Mouse (Mus musculus): Measurements from ENCODE around the gene Celsr1.
A peak's percentile ranks its signal among the peaks of the same experiment; 100 is the strongest.

Celsr1 gene

DNA sequence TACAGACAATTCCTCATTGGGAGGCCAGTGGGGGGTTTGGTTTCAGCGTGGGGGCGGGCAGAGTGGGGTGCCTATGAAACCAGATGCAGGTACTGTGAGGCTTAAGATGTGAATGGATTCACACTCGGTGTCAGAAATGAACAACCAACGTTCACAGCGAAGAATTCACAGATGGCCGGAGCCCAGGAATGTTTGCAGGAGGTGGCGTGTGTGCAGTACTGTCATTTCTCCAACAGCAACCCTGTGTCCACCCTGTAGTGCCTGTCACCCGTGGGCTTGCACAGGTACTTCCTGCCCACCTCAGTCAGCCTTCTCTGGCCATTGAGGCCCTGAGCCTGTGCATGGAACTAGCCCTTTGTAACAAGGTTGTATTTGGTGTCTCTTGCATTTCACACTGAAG, 85.6 kb downstream of the Celsr1 start:
- no peaks in the 10 kb centered on the region for H3K36me3 ChIP-seq (ENCODE audit: control insufficient read depth, insufficient read depth, low read length, poor library complexity, severe bottlenecking)
- DNase-seq (ENCODE audit: low read depth, low spot score), result no peak
- no peaks in the 10 kb centered on the region for H3K27me3 ChIP-seq (ENCODE audit: control insufficient read depth, insufficient read depth, low read length, poor library complexity, severe bottlenecking)

DNA sequence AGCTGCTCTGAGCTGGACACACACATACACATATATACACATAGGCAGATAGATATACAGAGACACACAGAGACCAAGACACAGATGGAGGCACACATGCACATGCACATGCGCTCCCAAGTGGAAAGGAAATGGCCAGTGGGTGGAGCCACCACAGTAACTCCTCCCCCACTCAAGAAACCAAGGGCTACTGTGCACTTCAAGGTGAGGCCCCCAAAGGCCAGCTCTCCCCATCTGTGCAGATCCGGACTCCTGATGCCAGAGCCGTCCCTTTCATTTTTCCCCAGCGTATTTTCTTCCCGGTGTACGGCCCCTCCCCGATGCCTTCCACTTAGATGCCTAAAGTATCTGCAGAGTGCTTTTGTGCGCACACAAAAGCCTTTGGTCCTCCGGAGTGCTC, 86.0 kb downstream of the Celsr1 start:
- Histone ChIP-seq H3K36me3 (ENCODE audit: control insufficient read depth, insufficient read depth, low read length, poor library complexity, severe bottlenecking) (no peaks in the 10 kb centered on the region), H3K27me3 (ENCODE audit: control insufficient read depth, insufficient read depth, low read length, poor library complexity, severe bottlenecking) (no peaks in the 10 kb centered on the region)
- DNase-seq (ENCODE audit: low read depth, low spot score), result no peak

DNA sequence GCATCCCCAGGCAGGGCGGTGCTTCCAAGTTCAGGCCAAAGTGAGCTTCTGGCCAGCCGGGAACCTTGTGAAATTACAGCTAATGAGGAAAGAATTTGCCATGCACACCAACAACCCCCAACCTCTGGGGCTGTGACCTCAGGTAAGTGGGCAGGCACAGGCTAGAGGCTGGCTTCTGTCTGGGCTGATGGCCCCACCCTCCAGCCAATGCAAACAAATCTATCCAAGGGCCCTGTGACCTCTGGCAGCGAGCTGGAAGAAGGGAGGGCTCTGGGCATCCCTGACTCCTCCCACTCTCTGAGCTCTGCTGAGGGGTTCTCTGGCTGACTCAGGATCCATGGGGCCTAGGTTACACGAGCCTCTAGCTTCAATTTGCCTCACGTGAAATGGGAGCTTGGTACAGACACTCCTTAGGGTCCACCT, 97.9 kb downstream of the Celsr1 start:
- no peak for DNase-seq (ENCODE audit: low read depth, low spot score)
- H3K27me3 ChIP-seq (ENCODE audit: control insufficient read depth, insufficient read depth, low read length, poor library complexity, severe bottlenecking), result no peaks in the 10 kb centered on the region
- no peaks in the 10 kb centered on the region for H3K36me3 ChIP-seq (ENCODE audit: control insufficient read depth, insufficient read depth, low read length, poor library complexity, severe bottlenecking)

DNA sequence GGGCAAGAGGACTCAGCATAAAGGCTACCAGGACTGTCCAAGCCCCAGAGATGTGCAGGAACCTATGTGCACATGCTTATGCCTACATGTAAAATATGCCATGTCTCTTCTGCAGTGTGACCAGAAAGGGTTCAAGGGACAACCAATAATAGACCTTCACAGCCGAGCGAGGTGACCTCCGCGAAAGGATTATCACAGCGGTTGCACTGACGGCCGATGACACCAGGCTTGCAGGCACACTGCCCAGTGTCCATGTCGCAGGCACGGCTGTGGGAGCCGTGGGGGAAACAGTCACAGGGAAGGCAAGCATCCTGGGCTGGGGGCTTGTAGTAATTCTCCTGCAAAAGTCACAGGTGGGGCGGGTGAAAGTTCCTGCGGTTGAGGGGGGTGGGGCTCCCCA, 105.4 kb downstream of the Celsr1 start:
- no peaks in the 10 kb centered on the region for H3K36me3 ChIP-seq (ENCODE audit: control insufficient read depth, insufficient read depth, low read length, poor library complexity, severe bottlenecking)
- no peak for DNase-seq (ENCODE audit: low read depth, low spot score)
- no peaks in the 10 kb centered on the region for H3K27me3 ChIP-seq (ENCODE audit: control insufficient read depth, insufficient read depth, low read length, poor library complexity, severe bottlenecking)

DNA sequence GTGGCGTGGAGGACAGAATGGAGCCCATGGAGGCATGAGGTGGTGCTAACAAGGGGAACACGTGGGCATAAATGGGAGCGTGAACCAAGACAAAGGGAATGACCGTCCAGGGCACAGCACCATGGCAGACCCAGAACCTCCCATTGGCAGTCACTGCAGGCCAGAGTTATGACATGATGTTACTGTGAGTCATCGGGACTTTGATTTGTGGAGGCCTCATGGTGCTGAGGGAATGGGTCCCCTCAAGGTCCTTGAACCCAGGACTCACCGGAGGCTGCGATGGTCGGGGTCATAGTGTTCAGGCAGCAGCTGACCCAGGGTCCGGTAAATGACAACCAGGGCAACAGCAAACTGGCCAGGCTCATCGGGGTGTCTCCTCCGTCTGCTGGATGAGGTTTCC, 111.7 kb downstream of the Celsr1 start:
- Histone ChIP-seq H3K36me3 (ENCODE audit: control insufficient read depth, insufficient read depth, low read length, poor library complexity, severe bottlenecking) (no peaks in the 10 kb centered on the region), H3K27me3 (ENCODE audit: control insufficient read depth, insufficient read depth, low read length, poor library complexity, severe bottlenecking) (no peaks in the 10 kb centered on the region)
- DNase-seq (ENCODE audit: low read depth, low spot score), result no peak

DNA sequence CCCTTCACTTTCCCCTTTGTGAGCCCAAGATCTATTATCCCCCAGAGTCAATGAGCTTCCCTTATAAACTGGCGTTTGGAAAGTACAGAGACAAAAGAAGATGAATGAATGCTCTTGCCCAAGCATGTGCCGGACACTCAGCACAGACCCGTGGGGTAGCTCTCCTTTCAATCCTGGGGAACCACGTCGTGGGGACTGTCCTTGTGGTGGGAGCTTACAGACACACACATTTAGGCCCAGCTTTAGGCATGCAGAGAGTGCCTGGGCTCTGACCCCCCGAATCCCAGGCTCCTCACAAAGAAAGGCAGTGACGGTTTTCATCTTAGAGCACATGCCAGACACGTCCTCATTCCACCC, 113.7 kb downstream of the Celsr1 start:
- Histone ChIP-seq H3K36me3 (ENCODE audit: control insufficient read depth, insufficient read depth, low read length, poor library complexity, severe bottlenecking) (no peaks in the 10 kb centered on the region), H3K27me3 (ENCODE audit: control insufficient read depth, insufficient read depth, low read length, poor library complexity, severe bottlenecking) (no peaks in the 10 kb centered on the region)
- DNase-seq (ENCODE audit: low read depth, low spot score), result no peak

DNA sequence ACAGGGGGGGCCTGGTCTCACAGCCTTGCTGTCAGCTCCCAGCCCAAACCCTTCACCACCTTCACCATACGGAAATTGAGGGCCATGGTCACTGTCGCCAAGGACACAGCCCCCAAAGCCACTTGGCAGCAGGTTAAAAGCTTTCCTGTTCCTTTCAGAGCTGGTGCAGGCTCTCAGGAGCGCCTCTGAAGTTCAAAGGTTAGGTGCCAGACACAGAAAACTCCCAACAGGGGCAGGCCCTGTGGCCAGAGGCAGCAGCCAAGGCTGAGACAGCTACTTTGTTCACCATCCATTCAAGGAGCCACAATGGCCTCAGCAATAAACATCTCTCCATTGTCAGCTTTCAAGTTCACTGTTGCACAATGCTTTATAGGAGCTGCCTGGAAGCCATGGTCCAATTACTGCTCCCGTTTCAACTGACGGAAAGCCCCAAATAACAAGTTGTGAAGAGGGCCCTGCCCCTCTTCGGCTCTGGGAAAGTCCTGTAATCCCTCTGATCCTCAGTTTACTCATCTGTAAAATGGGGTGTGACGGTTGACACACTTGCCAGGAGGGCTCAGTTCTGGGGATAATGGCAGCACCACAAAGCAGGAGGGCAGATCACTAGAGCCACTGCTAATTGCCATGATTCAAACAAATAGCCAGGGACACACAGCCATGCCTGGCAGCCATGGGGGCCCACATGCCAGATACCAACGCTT, 114.2 kb downstream of the Celsr1 start:
- H3K36me3 ChIP-seq (ENCODE audit: control insufficient read depth, insufficient read depth, low read length, poor library complexity, severe bottlenecking), result no peaks in the 10 kb centered on the region
- H3K27me3 ChIP-seq (ENCODE audit: control insufficient read depth, insufficient read depth, low read length, poor library complexity, severe bottlenecking), result no peaks in the 10 kb centered on the region
- no peak for DNase-seq (ENCODE audit: low read depth, low spot score)

DNA sequence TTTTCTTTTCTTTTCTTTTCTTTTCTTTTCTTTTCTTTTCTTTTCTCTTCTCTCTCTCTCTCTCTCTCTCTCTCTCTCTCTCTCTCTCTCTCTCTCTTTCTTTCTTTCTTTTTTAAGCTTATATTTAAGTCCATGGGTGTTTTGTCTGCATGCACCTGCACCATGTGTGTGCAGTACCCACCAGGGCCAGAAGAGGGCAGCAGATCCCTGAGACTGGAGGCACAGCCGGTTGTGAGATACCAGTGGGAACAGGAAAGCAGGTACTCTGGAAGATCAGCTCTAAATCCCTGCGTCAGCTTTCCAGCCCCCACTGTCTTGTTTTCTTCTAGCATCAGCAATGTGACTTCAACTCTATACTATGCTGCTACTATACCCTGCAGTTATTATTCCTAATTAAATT, 120.0 kb downstream of the Celsr1 start:
- peak; percentile 83 for DNase-seq (ENCODE audit: low read depth, low spot score)

DNA sequence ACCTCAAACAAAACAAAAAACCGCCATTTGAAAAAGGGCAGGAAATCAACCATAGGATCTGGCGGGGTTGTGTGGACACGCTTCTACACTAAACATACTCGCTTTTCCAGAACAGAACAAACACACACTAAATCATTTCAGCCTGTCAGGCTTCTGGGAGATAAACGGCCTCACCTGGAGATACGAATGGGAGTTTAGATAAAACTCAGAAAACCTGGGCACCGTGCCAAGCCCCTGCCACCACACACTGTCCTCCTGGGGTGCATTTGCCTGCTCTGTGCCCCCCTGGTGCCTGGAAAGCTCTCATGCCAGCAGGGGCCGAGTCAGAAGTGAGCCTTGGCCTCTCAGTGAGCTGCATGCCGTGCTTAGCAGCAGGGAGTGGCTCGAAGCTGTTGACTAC, 123.6 kb downstream of the Celsr1 start:
- no peaks in the 10 kb centered on the region for H3K27me3 ChIP-seq (ENCODE audit: control insufficient read depth, insufficient read depth, low read length, poor library complexity, severe bottlenecking)
- H3K36me3 ChIP-seq (ENCODE audit: control insufficient read depth, insufficient read depth, low read length, poor library complexity, severe bottlenecking), result no peaks in the 10 kb centered on the region
- DNase-seq (ENCODE audit: low read depth, low spot score), result no peak

More for the DNA sequence above, 120.0 kb downstream of the Celsr1 start:
- no peaks in the 10 kb centered on the region for H3K27me3 ChIP-seq (ENCODE audit: control insufficient read depth, insufficient read depth, low read length, poor library complexity, severe bottlenecking)
- no peaks in the 10 kb centered on the region for H3K36me3 ChIP-seq (ENCODE audit: control insufficient read depth, insufficient read depth, low read length, poor library complexity, severe bottlenecking)

DNA sequence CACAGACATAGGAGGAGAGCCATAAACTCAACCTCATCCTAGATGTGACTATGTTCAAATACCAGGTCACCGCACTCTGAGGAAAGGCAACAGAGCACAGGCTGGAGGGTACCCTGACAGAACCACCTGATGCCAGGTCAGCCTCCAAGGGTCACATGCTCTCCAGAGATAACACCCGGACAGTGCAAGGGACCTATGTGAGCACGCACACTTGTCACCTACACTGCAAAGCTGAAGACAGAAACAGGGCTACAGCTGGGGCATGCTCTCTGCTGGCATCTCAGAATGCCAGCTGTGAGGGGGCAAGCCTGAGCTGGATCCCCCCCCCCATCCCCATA, 124.1 kb downstream of the Celsr1 start:
- Histone ChIP-seq H3K27me3 (ENCODE audit: control insufficient read depth, insufficient read depth, low read length, poor library complexity, severe bottlenecking) (no peaks in the 10 kb centered on the region), H3K36me3 (ENCODE audit: control insufficient read depth, insufficient read depth, low read length, poor library complexity, severe bottlenecking) (no peaks in the 10 kb centered on the region)
- DNase-seq (ENCODE audit: low read depth, low spot score), result no peak

DNA sequence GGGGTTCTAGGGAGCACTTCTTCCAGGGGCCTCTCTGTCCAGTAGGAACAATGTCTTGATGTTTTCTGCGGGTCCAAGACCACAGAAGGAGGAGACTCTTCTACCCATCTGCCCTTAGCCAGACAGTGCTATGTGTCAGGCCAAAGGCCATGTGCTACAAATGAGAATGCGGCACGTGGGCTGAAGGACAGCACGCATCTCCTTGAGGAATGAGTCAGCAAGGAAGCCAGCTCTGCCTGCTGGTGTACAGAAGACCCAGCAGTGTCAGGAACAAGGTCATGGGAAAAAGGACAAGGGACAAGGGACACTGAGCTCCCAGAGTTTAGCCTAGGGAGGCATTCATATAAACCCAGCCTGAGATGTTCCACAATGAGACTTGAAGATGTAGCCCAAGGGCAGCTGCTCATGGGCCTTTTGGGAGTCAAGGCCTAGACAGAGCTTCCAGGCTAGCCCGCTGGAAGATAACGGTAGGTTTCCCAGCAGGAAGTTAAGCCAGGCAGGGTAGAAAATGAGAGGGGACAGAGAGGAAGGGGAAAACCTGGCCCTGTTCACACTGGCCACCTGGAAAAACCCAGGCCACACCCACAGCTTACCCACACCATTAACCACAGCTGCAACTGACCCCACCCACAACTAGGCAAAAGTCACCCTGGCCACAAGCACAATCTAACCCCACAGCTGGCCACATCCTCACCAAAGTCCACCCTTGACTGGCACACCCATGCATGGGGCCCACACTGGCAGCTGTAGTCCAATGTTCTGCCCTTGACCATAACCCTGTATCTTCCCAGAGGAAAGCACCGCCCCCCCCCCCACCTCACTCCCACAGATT, 124.7 kb downstream of the Celsr1 start:
- no peaks in the 10 kb centered on the region for H3K27me3 ChIP-seq (ENCODE audit: control insufficient read depth, insufficient read depth, low read length, poor library complexity, severe bottlenecking)
- DNase-seq (ENCODE audit: low read depth, low spot score), result no peak
- no peaks in the 10 kb centered on the region for H3K36me3 ChIP-seq (ENCODE audit: control insufficient read depth, insufficient read depth, low read length, poor library complexity, severe bottlenecking)

DNA sequence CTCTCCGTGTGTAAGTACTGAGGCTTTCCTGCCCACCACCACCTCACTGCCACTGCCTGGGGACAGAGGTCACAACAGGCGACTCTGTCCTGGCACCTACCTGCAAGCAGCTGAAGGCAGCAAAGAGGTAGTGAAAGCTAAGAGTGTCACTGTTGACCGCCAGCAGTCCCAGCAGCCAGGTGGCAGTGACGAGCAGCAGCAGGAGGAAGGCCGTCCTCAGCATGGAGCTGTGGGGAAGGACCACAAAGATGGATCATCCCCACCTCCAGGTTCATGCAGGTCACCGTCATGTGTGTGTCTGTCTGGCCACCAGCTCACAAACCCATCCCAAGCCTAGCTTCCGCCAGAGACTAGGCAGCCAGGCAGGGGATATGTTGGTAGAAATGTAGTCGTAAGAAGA, 129.8 kb downstream of the Celsr1 start:
- H3K27me3 ChIP-seq (ENCODE audit: control insufficient read depth, insufficient read depth, low read length, poor library complexity, severe bottlenecking), result no peaks in the 10 kb centered on the region
- DNase-seq (ENCODE audit: low read depth, low spot score), result peak; percentile 32
- H3K36me3 ChIP-seq (ENCODE audit: control insufficient read depth, insufficient read depth, low read length, poor library complexity, severe bottlenecking), result no peaks in the 10 kb centered on the region

DNA sequence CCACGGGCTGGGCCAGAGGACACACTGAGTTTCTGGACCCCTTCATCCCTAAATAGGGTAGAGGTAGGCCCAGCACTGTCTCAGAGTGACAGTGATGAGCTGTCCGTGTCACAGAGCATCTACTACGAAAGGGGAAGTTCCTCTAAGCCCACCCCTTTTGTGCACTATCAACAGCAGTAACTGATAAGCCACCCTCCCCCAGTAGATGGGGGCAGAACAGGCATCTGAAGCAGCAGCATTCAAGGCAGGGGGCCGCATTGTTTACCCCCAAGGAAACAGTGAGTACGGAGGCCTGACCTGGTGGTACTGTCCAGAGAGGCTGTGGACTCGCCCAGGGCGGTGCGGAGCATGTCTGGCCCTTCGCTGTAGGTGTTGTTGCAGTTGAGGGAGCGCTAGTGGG, 131.1 kb downstream of the Celsr1 start:
- H3K27me3 ChIP-seq (ENCODE audit: control insufficient read depth, insufficient read depth, low read length, poor library complexity, severe bottlenecking), result no peaks in the 10 kb centered on the region
- peak; percentile 12 for DNase-seq (ENCODE audit: low read depth, low spot score)
- no peaks in the 10 kb centered on the region for H3K36me3 ChIP-seq (ENCODE audit: control insufficient read depth, insufficient read depth, low read length, poor library complexity, severe bottlenecking)

DNA sequence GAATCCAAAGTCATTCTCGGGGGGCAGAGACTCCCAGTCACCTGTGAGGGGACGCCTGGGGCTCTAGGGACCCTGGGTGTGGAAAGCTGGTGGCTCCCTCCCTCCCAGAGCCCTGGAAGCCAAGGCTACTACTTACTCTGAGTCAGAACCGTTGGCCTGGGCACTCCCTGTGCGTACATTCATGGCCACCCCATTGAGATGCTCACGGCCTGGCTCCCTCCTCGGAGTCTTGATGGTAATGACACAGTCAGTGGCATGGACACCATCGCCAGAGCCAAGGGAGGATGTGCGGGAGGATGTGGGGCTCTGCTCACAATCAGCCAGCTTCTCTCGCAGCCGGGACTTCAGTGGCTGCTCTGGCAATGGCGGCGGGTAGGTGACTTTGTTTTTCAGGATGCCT, 132.8 kb downstream of the Celsr1 start:
- no peak for DNase-seq (ENCODE audit: low read depth, low spot score)
- no peaks in the 10 kb centered on the region for H3K27me3 ChIP-seq (ENCODE audit: control insufficient read depth, insufficient read depth, low read length, poor library complexity, severe bottlenecking)

DNA sequence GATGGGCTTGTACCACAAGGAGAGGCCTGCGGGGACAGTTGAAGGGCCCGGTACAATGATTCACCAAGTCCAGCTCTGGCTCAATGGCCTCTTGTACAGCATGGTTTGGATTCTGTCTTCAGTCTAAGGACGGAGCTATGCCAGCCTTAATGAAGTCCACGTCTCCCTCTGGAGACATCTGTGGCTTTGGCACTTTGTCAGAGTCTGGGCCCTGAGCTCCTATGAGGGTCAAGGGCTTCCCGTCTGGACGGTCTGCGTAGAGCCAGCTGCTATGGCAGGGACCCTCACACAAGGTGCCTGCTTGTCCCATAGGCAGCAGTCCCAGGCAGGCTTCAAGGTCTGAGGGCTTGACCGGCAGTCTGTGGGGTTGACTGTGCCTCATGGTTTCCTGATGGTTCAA, 133.3 kb downstream of the Celsr1 start:
- Histone ChIP-seq H3K36me3 (ENCODE audit: control insufficient read depth, insufficient read depth, low read length, poor library complexity, severe bottlenecking) (no peaks in the 10 kb centered on the region), H3K27me3 (ENCODE audit: control insufficient read depth, insufficient read depth, low read length, poor library complexity, severe bottlenecking) (no peaks in the 10 kb centered on the region)
- DNase-seq (ENCODE audit: low read depth, low spot score), result no peak

More for the DNA sequence above, 132.8 kb downstream of the Celsr1 start:
- no peaks in the 10 kb centered on the region for H3K36me3 ChIP-seq (ENCODE audit: control insufficient read depth, insufficient read depth, low read length, poor library complexity, severe bottlenecking)
